Comparison of ENCODE assay signal across 24 mouse cellular contexts in the genomic region with DNA sequence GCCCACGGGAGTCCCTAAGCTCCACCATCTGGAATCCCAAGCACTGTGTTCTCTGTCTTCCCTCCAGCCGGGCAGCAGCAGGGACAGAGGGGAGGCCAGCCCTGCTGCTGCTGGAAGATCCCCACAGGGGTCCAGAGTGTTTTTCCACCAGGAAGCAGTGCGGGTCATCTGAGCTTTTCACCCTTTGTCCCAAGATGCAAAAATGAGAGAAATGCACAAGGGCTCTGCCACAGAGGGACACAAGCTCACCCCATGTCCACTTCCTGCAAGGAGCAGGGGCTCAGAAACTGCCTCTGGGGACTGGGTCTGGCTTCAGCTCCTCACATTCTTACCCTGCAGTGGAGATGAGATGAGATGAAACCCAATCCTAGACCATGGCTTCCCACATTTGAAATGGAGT.
"Had no signal": no experiment of that assay in that cellular context is flagged by ENCODE, and none has a peak within 500 bp of the region (broad histone marks: within the 10 kb centered on the region; RNA-seq: fewer than 3 reads in every experiment).

No protein-coding gene starts in this region.

- ATAC-seq: forebrain, embryonic 16.5 days; hindbrain, embryonic 16.5 days; inflammation-experienced regulatory T-cells, adult 6 months; intestine, embryonic 15.5 days; intestine, postnatal 0 days had no signal

- H3K4me2 ChIP-seq: heart, embryonic 12.5 days; hindbrain, embryonic 12.5 days; hindbrain, embryonic 14.5 days; intestine, embryonic 15.5 days; limb, embryonic 12.5 days; liver, embryonic 11.5 days; liver, embryonic 13.5 days; liver, embryonic 15.5 days had no signal

- H3K9ac ChIP-seq: heart, embryonic 12.5 days; hindbrain, embryonic 12.5 days; hindbrain, embryonic 14.5 days; intestine, embryonic 15.5 days; limb, embryonic 12.5 days; liver, embryonic 13.5 days; liver, embryonic 15.5 days had no signal

- H3K9me3 ChIP-seq: heart, embryonic 12.5 days; hindbrain, embryonic 10.5 days; hindbrain, embryonic 12.5 days; intestine, embryonic 15.5 days; limb, embryonic 10.5 days; limb, embryonic 12.5 days; liver, embryonic 13.5 days; liver, embryonic 15.5 days had no signal

- H3K27ac ChIP-seq: gastrocnemius, adult 2 months; hindbrain, embryonic 10.5 days; hindbrain, embryonic 12.5 days; hindbrain, embryonic 14.5 days; intestine, embryonic 15.5 days; kidney, postnatal 0 days; layer of hippocampus, adult 2 months; left cerebral cortex, adult 2 months; limb, embryonic 10.5 days; limb, embryonic 12.5 days; liver, embryonic 13.5 days; liver, embryonic 15.5 days had no signal

- H3K4me3 ChIP-seq: gastrocnemius, adult 2 months; heart, embryonic 12.5 days; hindbrain, embryonic 10.5 days; hindbrain, embryonic 12.5 days; intestine, embryonic 15.5 days; layer of hippocampus, adult 2 months; left cerebral cortex, adult 2 months; limb, embryonic 10.5 days; limb, embryonic 12.5 days; liver, embryonic 13.5 days; liver, embryonic 15.5 days had no signal

- H3K27me3 ChIP-seq: heart, embryonic 12.5 days; hindbrain, embryonic 12.5 days; intestine, embryonic 15.5 days; liver, embryonic 13.5 days; liver, embryonic 15.5 days had no signal

- DNase-seq: gastrocnemius, adult 2 months; gastrocnemius, postnatal 10 days; gastrocnemius, postnatal 25 days; heart, adult 18-20 months; heart, postnatal 10 days; heart, postnatal 4 days; liver; liver, embryonic 13.5 days had no signal

- H3K36me3 ChIP-seq: heart, embryonic 12.5 days; hindbrain, embryonic 10.5 days; hindbrain, embryonic 12.5 days; intestine, embryonic 15.5 days; limb, embryonic 10.5 days; limb, embryonic 12.5 days; liver, embryonic 13.5 days; liver, embryonic 15.5 days had no signal
